Mouse (Mus musculus): ENCODE results near the gene Jagn1. TPM values are rescaled to one million over a fixed set of nuclear protein-coding genes. Genes with fewer than 3 reads are reported as not detected.

Jagn1 gene
- total RNA-seq, 2 experiments from 2014 or later = 22.2 TPM

- DNase-seq (ENCODE audit: low spot score) = no peak
- intact Hi-C loops (cut with DNase I) = loop anchor here (2.0 to 5.0 kb wide), 3 partner anchors 27 to 431 kb away; partner anchors contain the start of gene Jagn1
These were observed 27.1 kb downstream of the Jagn1 start for GRCm38 (mm10) chr6:113469432-113469831.

DNA sequence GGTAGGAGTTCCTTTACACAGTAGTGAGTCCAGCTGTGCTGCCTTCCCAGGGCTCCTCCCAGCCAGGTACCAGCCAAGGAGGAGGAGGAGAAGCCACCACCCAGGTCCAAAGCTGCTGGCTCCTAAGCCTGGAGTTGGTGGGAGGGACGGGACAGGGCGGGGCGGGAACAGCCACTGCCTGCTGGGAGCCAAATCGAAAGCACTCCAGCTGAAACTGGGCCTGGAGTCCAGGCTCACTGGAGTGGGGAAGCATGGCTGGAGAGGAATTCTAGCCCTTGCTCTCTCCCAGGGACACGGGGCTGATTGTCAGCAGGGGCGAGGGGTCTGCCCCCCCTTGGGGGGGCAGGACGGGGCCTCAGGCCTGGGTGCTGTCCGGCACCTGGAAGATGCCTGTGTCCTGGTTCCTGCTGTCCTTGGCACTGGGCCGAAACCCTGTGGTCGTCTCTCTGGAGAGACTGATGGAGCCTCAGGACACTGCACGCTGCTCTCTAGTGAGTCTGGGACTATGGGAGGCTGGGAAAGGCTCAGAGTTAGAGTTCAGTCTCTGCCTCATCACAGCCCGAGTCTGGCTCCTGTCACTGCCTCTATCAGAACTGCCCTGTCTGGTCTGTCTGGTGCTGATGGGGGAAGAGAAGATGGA lies 29.0 kb downstream of the Jagn1 start, which contains the start of gene Il17rc:
Il17rc (plus strand) TSS at position 131 of the 640 bp plus-strand sequence.
- intact Hi-C loops (cut with DNase I) = loop anchor here (5.0 kb wide), 2 partner anchors 139 to 234 kb away; partner anchors contain the start of gene Mtmr14
- peak; percentile 51 for DNase-seq (ENCODE audit: low spot score)

GRCm38 (mm10) chr6:113472061-113472460 lies 29.7 kb downstream of the Jagn1 start:
- intact Hi-C loops (cut with DNase I) = loop anchor here (5.0 kb wide), 2 partner anchors 140 to 235 kb away; partner anchors contain the start of gene Mtmr14
- DNase-seq (ENCODE audit: low spot score) = no peak

- no peak for DNase-seq (ENCODE audit: low spot score)
- intact Hi-C loops (cut with DNase I) = loop anchor here (5.0 kb wide), 2 partner anchors 141 to 236 kb away; partner anchors contain the start of gene Mtmr14
These were observed 30.9 kb downstream of the Jagn1 start for GRCm38 (mm10) chr6:113473246-113473645.

GRCm38 (mm10) chr6:113473715-113474114 lies 31.3 kb downstream of the Jagn1 start:
- no peak for DNase-seq (ENCODE audit: low spot score)
- intact Hi-C loops (cut with DNase I) = loop anchor here (5.0 kb wide), 2 partner anchors 141 to 236 kb away; partner anchors contain the start of gene Mtmr14

DNA sequence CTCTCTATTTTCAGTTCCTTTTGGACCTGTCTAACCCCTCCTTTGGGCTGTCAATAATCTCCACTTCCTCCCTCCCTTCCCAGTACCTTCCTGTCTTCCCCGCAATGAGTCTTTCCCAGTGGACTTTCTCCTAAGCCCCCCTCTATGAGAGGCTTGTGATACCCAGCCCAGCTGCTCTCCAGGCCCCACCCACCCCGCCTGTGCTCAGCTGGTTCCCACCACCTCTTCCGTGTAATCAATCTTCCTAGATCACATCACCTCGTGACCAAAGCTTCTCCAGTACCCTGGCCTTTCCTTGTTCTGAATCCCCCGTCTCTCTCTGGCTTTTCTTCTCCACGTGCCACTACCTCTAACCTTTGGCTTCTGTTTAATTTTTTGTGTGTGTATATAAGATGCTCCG lies 35.0 kb downstream of the Jagn1 start:
- intact Hi-C loops (cut with DNase I) = no loop called here
- no peak for DNase-seq (ENCODE audit: low spot score)

DNA sequence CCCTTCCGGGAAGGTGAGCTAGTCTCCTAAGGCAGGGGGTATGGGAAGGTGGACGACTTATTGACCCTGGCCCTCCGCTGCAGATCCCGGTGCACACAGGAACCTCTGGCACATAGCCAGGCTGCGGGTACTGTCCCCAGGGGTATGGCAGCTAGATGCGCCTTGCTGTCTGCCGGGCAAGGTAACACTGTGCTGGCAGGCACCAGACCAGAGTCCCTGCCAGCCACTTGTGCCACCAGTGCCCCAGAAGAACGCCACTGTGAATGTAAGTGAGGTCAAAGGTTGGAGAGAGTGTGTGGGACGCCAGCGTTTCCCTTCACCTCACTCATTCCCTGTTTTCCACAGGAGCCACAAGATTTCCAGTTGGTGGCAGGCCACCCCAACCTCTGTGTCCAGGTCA lies 36.5 kb downstream of the Jagn1 start:
- intact Hi-C loops (cut with DNase I) = no loop called here
- no peak for DNase-seq (ENCODE audit: low spot score)

DNA sequence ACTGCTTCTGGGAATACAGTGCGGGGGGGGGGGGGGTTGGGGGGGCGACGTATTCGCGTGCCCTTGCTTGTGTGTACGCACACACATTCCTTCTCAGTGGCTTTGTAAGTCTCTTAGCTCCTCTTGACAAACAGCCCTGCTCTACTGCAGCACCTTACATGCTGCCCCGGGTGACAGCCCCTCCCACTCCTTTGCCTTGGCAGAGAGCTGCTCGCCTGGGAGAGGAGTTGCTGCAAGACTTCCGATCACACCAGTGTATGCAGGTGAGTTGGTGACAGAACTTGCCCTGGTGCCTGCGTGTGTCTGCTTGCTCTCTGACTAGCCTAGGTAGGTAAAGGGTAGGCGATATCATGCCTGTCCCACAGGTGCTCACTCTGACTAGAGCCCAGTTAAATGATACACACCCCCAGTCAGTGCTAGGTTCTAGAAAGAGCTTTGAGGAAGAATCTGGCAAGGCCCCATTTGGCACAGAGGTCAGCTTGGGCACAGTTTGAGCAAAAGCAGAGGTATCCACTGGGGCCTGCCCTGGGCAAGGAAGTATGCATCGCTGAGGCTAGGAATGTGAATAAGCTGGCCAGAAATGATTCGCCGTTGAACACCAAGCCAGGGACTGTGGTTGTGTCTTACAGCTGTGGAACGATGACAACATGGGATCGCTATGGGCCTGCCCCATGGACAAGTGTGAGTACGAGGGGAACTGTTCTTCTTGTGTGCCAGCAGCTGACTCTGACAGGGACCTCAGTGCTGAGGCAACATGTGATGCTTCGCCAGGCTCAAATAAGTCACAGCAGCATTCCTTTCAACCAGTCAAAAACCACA lies 38.4 kb downstream of the Jagn1 start:
- intact Hi-C loops (cut with DNase I) = loop anchor here (10.0 kb wide), 1 partner anchor 214 kb away; the partner anchor contains the start of gene Tatdn2
- DNase-seq (ENCODE audit: low spot score) = no peak

- intact Hi-C loops (cut with DNase I) = loop anchor here (10.0 kb wide), 1 partner anchor 212 kb away; the partner anchor contains the start of gene Tatdn2
- DNase-seq (ENCODE audit: low spot score) = no peak
These were observed 40.2 kb downstream of the Jagn1 start for GRCm38 (mm10) chr6:113482477-113483099.

- intact Hi-C loops (cut with DNase I) = loop anchor here (10.0 kb wide), 1 partner anchor 212 kb away; the partner anchor contains the start of gene Tatdn2
- peak; percentile 91 for DNase-seq (ENCODE audit: low spot score)
These were observed 40.8 kb downstream of the Jagn1 start, which contains the start of gene Creld1 for GRCm38 (mm10) chr6:113483100-113483615. TSS of gene Creld1 (plus strand) at chr6:113483297.

DNA sequence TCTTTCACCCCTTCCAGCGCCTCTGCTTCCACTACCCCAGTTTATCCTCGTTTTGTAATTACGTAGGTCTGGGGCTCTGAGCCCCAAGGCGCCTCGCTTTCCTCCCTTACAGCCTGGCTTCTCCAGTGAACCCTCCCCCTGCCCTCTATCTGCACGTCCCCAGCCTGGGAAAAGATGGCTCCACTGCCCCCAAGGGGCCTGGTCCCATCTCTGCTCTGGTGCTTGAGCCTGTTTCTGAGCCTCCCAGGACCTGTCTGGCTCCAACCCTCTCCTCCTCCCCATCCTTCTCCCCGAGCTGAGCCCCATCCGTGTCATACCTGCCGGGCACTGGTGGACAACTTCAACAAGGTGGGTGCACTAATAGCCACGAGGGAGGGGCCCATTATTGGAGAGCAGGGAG lies 41.4 kb downstream of the Jagn1 start:
- no peak for DNase-seq (ENCODE audit: low spot score)
- intact Hi-C loops (cut with DNase I) = loop anchor here (10.0 kb wide), 1 partner anchor 211 kb away; the partner anchor contains the start of gene Tatdn2

DNA sequence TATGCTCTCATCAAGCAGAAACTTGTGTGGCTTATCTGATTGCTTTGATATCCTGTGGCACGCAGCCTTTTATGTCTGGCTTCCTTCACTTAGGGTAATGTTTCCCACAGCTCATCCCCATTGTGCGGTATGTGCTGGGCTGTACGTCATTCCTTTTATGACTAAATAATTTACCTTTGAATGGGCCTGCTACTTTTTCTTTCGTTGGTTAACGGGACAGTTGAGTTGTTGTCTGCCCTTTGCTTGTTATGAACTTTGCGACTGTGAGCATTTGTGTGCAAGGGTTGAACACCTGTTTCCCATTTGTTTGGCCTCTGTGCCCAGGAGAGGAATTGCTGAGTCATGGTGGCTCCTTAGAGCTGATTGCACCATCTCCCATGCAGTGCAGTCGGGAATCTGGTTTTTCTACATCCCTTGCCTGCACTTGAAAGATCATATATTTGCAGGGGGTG lies 44.8 kb downstream of the Jagn1 start:
- intact Hi-C loops (cut with DNase I) = loop anchor here (10.0 kb wide), 1 partner anchor 208 kb away; the partner anchor contains the start of gene Tatdn2
- no peak for DNase-seq (ENCODE audit: low spot score)

GRCm38 (mm10) chr6:113489410-113489809 lies 47.0 kb downstream of the Jagn1 start:
- intact Hi-C loops (cut with DNase I) = loop anchor here (10.0 kb wide), 1 partner anchor 205 kb away; the partner anchor contains the start of gene Tatdn2
- no peak for DNase-seq (ENCODE audit: low spot score)

GRCm38 (mm10) chr6:113492101-113492864 lies 49.9 kb downstream of the Jagn1 start:
- intact Hi-C loops (cut with DNase I) = no loop called here
- no peak for DNase-seq (ENCODE audit: low spot score)

GRCm38 (mm10) chr6:113494258-113494788 lies 52.0 kb downstream of the Jagn1 start:
- peak; percentile 56 for DNase-seq (ENCODE audit: low spot score)
- intact Hi-C loops (cut with DNase I) = no loop called here

DNA sequence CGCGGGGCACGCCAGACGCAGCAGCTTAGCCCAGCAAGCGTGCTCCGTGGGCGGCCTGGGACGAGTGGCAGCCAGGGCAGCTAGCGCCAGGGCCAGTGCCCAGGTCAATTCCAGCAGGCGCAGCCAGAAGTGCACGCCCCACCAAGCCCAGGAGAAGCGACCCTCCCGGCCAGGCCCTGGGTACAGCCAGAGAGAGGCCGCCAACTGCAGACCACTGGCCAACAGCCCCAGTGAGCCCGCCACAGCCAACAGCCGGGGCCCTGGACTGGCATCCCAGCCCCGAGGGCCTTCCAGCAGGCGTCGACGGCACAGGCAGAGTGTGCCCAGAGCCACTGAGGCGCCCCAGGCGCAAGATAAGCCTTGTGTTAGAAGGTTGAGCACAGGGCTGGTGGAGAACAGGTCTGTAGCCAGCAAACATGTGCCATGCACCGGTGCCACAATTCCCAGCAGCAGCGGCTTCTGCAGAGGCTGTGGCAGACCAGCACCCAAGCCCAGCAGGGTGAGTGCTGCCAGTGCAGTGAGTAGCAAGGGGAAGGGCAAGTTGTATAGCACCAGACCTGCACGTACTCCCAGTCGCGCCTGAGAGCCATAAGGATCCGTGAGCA lies 52.8 kb downstream of the Jagn1 start:
- DNase-seq (ENCODE audit: low spot score) = no peak

More for the DNA sequence above, 52.8 kb downstream of the Jagn1 start:
- intact Hi-C loops (cut with DNase I) = no loop called here
